Mouse (Mus musculus) right cerebral cortex, postnatal 25 days (tissue): ENCODE measurements around the gene 4632433K11Rik.
"Not testable (repeated sequence)": the region's sequence is repeated elsewhere in the genome, so short reads cannot be mapped to it uniquely, and the experiment has no call there.

ENCODE experiments used
- DNase-seq: peaks from one replicate; pipeline ENCODE4 v3.0.0; 2022

4632433K11Rik gene

GRCm38 (mm10) chr7:5033818-5034217 is at the start of gene 4632433K11Rik:
4632433K11Rik (plus strand) TSS chr7:5034118.
- no peak for DNase-seq

GRCm38 (mm10) chr7:4988250-4988649 is 45.7 kb upstream of the 4632433K11Rik start:
- DNase-seq = no peak

GRCm38 (mm10) chr7:4993347-4993998 is 40.4 kb upstream of the 4632433K11Rik start:
- DNase-seq = no peak

GRCm38 (mm10) chr7:4993999-4994788 is 39.7 kb upstream of the 4632433K11Rik start:
- DNase-seq = no peak

- no peak for DNase-seq
Observed at GRCm38 (mm10) chr7:4995268-4996002, 38.5 kb upstream of the 4632433K11Rik start.

GRCm38 (mm10) chr7:4996003-4996895 is 37.7 kb upstream of the 4632433K11Rik start, which contains the start of gene Zfp579:
Zfp579 (minus strand) TSS chr7:4996158.
- DNase-seq = peak; percentile 89

- no peak for DNase-seq
Observed at GRCm38 (mm10) chr7:4996934-4997333, 37.0 kb upstream of the 4632433K11Rik start.

- DNase-seq = no peak
Observed at GRCm38 (mm10) chr7:4999876-5000275, 34.0 kb upstream of the 4632433K11Rik start.

GRCm38 (mm10) chr7:5002876-5003275 is 31.0 kb upstream of the 4632433K11Rik start:
- DNase-seq = not testable (repeated sequence)

GRCm38 (mm10) chr7:5008229-5008628 is 25.7 kb upstream of the 4632433K11Rik start:
- no peak for DNase-seq

GRCm38 (mm10) chr7:5012681-5013513 is 21.0 kb upstream of the 4632433K11Rik start:
- DNase-seq = no peak

GRCm38 (mm10) chr7:5014251-5015117 is 19.4 kb upstream of the 4632433K11Rik start, which contains the start of the genes Zfp524 and Fiz1:
Zfp524 (plus strand) TSS chr7:5014415.
Fiz1 (minus strand) TSS chr7:5014697.
- peak; percentile 96 for DNase-seq

GRCm38 (mm10) chr7:5015118-5016001 is 18.6 kb upstream of the 4632433K11Rik start, which contains the start of gene Gm44973:
Gm44973 (plus strand) TSS chr7:5015496.
- peak; percentile 91 for DNase-seq

- DNase-seq = no peak
Observed at GRCm38 (mm10) chr7:5016057-5016456, 17.9 kb upstream of the 4632433K11Rik start.

GRCm38 (mm10) chr7:5016920-5017319 is 17.0 kb upstream of the 4632433K11Rik start:
- DNase-seq = no peak

GRCm38 (mm10) chr7:5017352-5017751 is 16.6 kb upstream of the 4632433K11Rik start:
- DNase-seq = no peak

- DNase-seq = no peak
Observed at GRCm38 (mm10) chr7:5017931-5018330, 16.0 kb upstream of the 4632433K11Rik start.

- not testable (repeated sequence) for DNase-seq
Observed at GRCm38 (mm10) chr7:5019576-5019975, 14.3 kb upstream of the 4632433K11Rik start.
